Mouse (Mus musculus) MEL (cell line): Measurements from ENCODE around the gene Plcb1. TPM values are rescaled to one million over a fixed set of nuclear protein-coding genes. Genes with fewer than 3 reads are reported as not detected.

Experiments
- DNase-seq: peaks from one replicate; pipeline ENCODE4 v3.0.0; 2011; ENCODE audit warnings: low read depth, low spot score
- H3K27ac ChIP-seq: 2 replicates; pipeline ENCODE4 v1.5.1; 2012; ENCODE audit warnings: low read depth, mild to moderate bottlenecking, control low read depth, low read length, moderate library complexity; ENCODE audit not compliant: control insufficient read depth
- H3K27me3 ChIP-seq, 2 experiments: fragments of 150-350 bp in 1 of 2; sonication (generic) in 1 of 2; 2 replicates each; pipeline ENCODE4 v1.6.1; 2012; ENCODE audit warnings: low read length in 2 of 2, mild to moderate bottlenecking in 2 of 2, improper control_type of control experiment in 1 of 2, moderate library complexity in 1 of 2; ENCODE audit not compliant: insufficient read depth in 2 of 2, control insufficient read depth in 1 of 2
- H3K36me3 ChIP-seq, 2 experiments: 2 replicates each; pipeline ENCODE4 v1.6.1; 2012 to 2014; ENCODE audit warnings: low read length in 2 of 2, improper control_type of control experiment in 1 of 2, inconsistent platforms in 1 of 2, mild to moderate bottlenecking in 1 of 2; ENCODE audit not compliant: insufficient read depth in 2 of 2, control insufficient read depth in 1 of 2
- H3K4me1 ChIP-seq, 2 experiments: fragments of 150-350 bp in 1 of 2; sonication (generic) in 1 of 2; 2 replicates each; pipeline ENCODE4 v1.6.1; 2012; ENCODE audit warnings: low read length in 2 of 2, improper control_type of control experiment in 1 of 2, mild to moderate bottlenecking in 1 of 2; ENCODE audit not compliant: insufficient read depth in 2 of 2, control insufficient read depth in 1 of 2
- H3K4me3 ChIP-seq, 2 experiments: fragments of 150-350 bp in 1 of 2; sonication (generic) in 1 of 2; 2 replicates each; pipeline ENCODE4 v1.5.1; 2012; ENCODE audit warnings: low read depth in 2 of 2, low read length in 2 of 2, mild to moderate bottlenecking in 2 of 2, moderate library complexity in 2 of 2, control low read depth in 1 of 2, improper control_type of control experiment in 1 of 2; ENCODE audit not compliant: control insufficient read depth in 1 of 2, insufficient read depth in 1 of 2
- H3K79me2 ChIP-seq: 2 replicates; pipeline ENCODE4 v1.6.1; 2012; ENCODE audit warnings: mild to moderate bottlenecking, low read length, moderate library complexity; ENCODE audit not compliant: control insufficient read depth, poor library complexity, insufficient read depth
- H3K9ac ChIP-seq: 2 replicates; pipeline ENCODE4 v1.6.1; 2012; ENCODE audit warnings: low read depth, mild to moderate bottlenecking, control low read depth, low read length, moderate library complexity; ENCODE audit not compliant: control insufficient read depth, poor library complexity, severe bottlenecking
- H3K9me3 ChIP-seq: fragments of 150-350 bp; sonication (generic); replicated peaks from 2 replicates; pipeline ENCODE4 v1.6.1; 2012; ENCODE audit warnings: mild to moderate bottlenecking, low read length, improper control_type of control experiment, moderate library complexity; ENCODE audit not compliant: insufficient read depth
- BHLHE40 ChIP-seq: IDR thresholded peaks from 2 replicates; pipeline ENCODE4 v1.6.1; 2012; ENCODE audit warnings: low read depth, mild to moderate bottlenecking, inconsistent platforms, low read length, improper control_type of control experiment, borderline replicate concordance
- CHD2 ChIP-seq: IDR thresholded peaks from 2 replicates; pipeline ENCODE4 v1.6.1; 2011; ENCODE audit warnings: low read length, improper control_type of control experiment
- CTCF ChIP-seq, 3 experiments: IDR thresholded peaks in 2 of 3; conservative IDR thresholded peaks in 1 of 3; 2 replicates each; pipeline ENCODE4 v1.5.1; 2011 to 2012; ENCODE audit warnings: low read length in 3 of 3, low read depth in 2 of 3, mild to moderate bottlenecking in 2 of 3, improper control_type of control experiment in 1 of 3, inconsistent platforms in 1 of 3, mixed read lengths in 1 of 3, moderate library complexity in 1 of 3; ENCODE audit not compliant: control insufficient read depth in 1 of 3, insufficient read depth in 1 of 3, poor library complexity in 1 of 3, severe bottlenecking in 1 of 3
- ELF1 ChIP-seq: IDR thresholded peaks from 2 replicates; pipeline ENCODE4 v1.6.1; 2014; ENCODE audit warnings: low read depth, mild to moderate bottlenecking, inconsistent platforms, low read length, improper control_type of control experiment, moderate library complexity
- EP300 ChIP-seq, 2 experiments: IDR thresholded peaks; 2 replicates each; pipeline ENCODE4 v1.6.1; 2011; ENCODE audit warnings: improper control_type of control experiment in 2 of 2, low read length in 2 of 2, low read depth in 1 of 2, mild to moderate bottlenecking in 1 of 2
- ETS1 ChIP-seq: IDR thresholded peaks from 2 replicates; pipeline ENCODE4 v1.6.1; 2012; ENCODE audit warnings: low read depth, mild to moderate bottlenecking, inconsistent platforms, low read length, improper control_type of control experiment, moderate library complexity
- GATA1 ChIP-seq: IDR thresholded peaks from 2 replicates; pipeline ENCODE4 v1.6.1; 2011; ENCODE audit warnings: low read depth, low read length, improper control_type of control experiment
- HCFC1 ChIP-seq: IDR thresholded peaks from 2 replicates; pipeline ENCODE4 v1.6.1; 2012; ENCODE audit warnings: low read depth, mild to moderate bottlenecking, inconsistent platforms, low read length, improper control_type of control experiment, moderate library complexity
- JUND ChIP-seq: IDR thresholded peaks from 2 replicates; pipeline ENCODE4 v1.6.1; 2011; ENCODE audit warnings: low read depth, mild to moderate bottlenecking, improper control_type of control experiment, low read length
- MAZ ChIP-seq: IDR thresholded peaks from 2 replicates; pipeline ENCODE4 v1.6.1; 2012; ENCODE audit warnings: low read depth, mild to moderate bottlenecking, inconsistent platforms, low read length, improper control_type of control experiment
- MEF2A ChIP-seq: IDR thresholded peaks from 2 replicates; pipeline ENCODE4 v1.6.1; 2014; ENCODE audit warnings: low read depth, mild to moderate bottlenecking, inconsistent platforms, low read length, improper control_type of control experiment; ENCODE audit not compliant: poor library complexity, insufficient replicate concordance, severe bottlenecking; ENCODE audit errors: extremely low read depth
- MXI1 ChIP-seq: IDR thresholded peaks from 2 replicates; pipeline ENCODE4 v1.6.1; 2011; ENCODE audit warnings: mild to moderate bottlenecking, low read depth, low read length, improper control_type of control experiment
- MYC ChIP-seq: IDR thresholded peaks from 2 replicates; pipeline ENCODE4 v1.6.1; 2011; ENCODE audit warnings: low read depth, mild to moderate bottlenecking, low read length, improper control_type of control experiment, moderate library complexity
- NELFE ChIP-seq: IDR thresholded peaks from 2 replicates; pipeline ENCODE4 v1.6.1; 2011; ENCODE audit warnings: low read depth, low read length, improper control_type of control experiment
- NRF1 ChIP-seq: IDR thresholded peaks from 2 replicates; pipeline ENCODE4 v1.6.1; 2014; ENCODE audit warnings: low read depth, mild to moderate bottlenecking, inconsistent platforms, low read length, improper control_type of control experiment, moderate library complexity; ENCODE audit not compliant: poor library complexity, insufficient read depth, severe bottlenecking
- POLR2AphosphoS2 ChIP-seq: IDR thresholded peaks from 2 replicates; pipeline ENCODE4 v1.6.1; 2011; ENCODE audit warnings: low read length, improper control_type of control experiment
- POLR2AphosphoS5 ChIP-seq: IDR thresholded peaks from 2 replicates; pipeline ENCODE4 v1.6.1; 2012; ENCODE audit warnings: low read depth, borderline replicate concordance, mild to moderate bottlenecking, inconsistent platforms, low read length, moderate library complexity, mixed read lengths
- RAD21 ChIP-seq: IDR thresholded peaks from 2 replicates; pipeline ENCODE4 v1.6.1; 2011; ENCODE audit warnings: mild to moderate bottlenecking, low read depth, low read length, improper control_type of control experiment
- RCOR1 ChIP-seq: IDR thresholded peaks from 2 replicates; pipeline ENCODE4 v1.6.1; 2012; ENCODE audit warnings: low read depth, mild to moderate bottlenecking, inconsistent platforms, low read length, improper control_type of control experiment
- SIN3A ChIP-seq: IDR thresholded peaks from 2 replicates; pipeline ENCODE4 v1.6.1; 2012; ENCODE audit warnings: low read length, improper control_type of control experiment, inconsistent platforms
- SMC3 ChIP-seq: IDR thresholded peaks from 2 replicates; pipeline ENCODE4 v1.6.1; 2011; ENCODE audit warnings: low read depth, low read length, improper control_type of control experiment
- TAL1 ChIP-seq: IDR thresholded peaks from 2 replicates; pipeline ENCODE4 v1.6.1; 2012; ENCODE audit warnings: mild to moderate bottlenecking, inconsistent platforms, low read length, moderate library complexity, mixed read lengths
- TBP ChIP-seq: IDR thresholded peaks from 2 replicates; pipeline ENCODE4 v1.8.0; 2011; ENCODE audit warnings: low read depth, low read length, improper control_type of control experiment
- TCF12 ChIP-seq: IDR thresholded peaks from 2 replicates; pipeline ENCODE4 v1.6.1; 2014; ENCODE audit warnings: low read depth, mild to moderate bottlenecking, inconsistent platforms, low read length, improper control_type of control experiment, moderate library complexity
- USF2 ChIP-seq, 2 experiments: IDR thresholded peaks; 2 replicates each; pipeline ENCODE4 v1.6.1; 2011 to 2012; ENCODE audit warnings: improper control_type of control experiment in 2 of 2, low read length in 2 of 2, borderline replicate concordance in 1 of 2, inconsistent platforms in 1 of 2, low read depth in 1 of 2, mild to moderate bottlenecking in 1 of 2; ENCODE audit not compliant: insufficient read depth in 1 of 2
- polyA plus RNA-seq, 2 experiments: library from polyadenylated mRNA; stranded (reverse) in 1 of 2; unstranded in 1 of 2; fragments of >175 nt in 1 of 2; fragments of >200 nt in 1 of 2; gene quantifications; 2 replicates each; pipeline versions ENCODE4 v1.2.1 to v1.2.4; 2012; ENCODE audit warnings: low replicate concordance in 2 of 2, low read depth in 1 of 2; ENCODE audit not compliant: insufficient read length in 2 of 2, insufficient read depth in 1 of 2, missing spikeins in 1 of 2
- total RNA-seq: library from RNA; depleted of rRNA; stranded (reverse); fragments of 300-350 nt; gene quantifications from 2 replicates; pipeline ENCODE4 v1.2.3, GENCODE M21; 2012

Gene Plcb1
- total and polyA plus RNA-seq, 3 experiments: not detected

DNA sequence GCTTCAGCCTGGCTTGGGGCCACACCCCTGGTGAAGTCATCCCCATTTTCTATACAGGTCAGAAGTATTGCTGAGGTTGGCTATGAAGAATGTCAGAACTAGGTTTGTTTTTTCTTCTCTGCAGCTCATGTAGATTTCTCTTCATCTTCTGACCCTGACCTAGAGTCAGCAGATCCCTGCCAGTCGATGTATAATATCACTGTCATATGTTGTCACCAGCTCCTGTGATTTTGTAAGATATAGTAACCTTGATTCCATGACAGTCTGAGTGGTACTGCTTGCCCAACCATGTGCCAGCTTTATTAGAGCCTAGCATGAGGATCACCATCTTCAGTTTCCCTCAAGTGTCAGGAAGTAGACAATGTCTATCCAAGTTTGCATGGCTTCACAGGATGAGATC lies 233.7 kb downstream of the Plcb1 start:
- Histone ChIP-seq H3K4me1 (no peaks in the 10 kb centered on the region), H3K79me2 (no peaks in the 10 kb centered on the region), H3K27me3 (no peaks in the 10 kb centered on the region; a peak in 1 of 4 replicates), H3K36me3 (no peaks in the 10 kb centered on the region), H3K9ac (no peak overlapping the region), H3K27ac (no peak overlapping the region), H3K9me3 (no peaks in the 10 kb centered on the region), H3K4me3 (no peak overlapping the region)
- no peak for TF ChIP-seq ETS1
- TF ChIP-seq TAL1: no peak
- no peak for TF ChIP-seq NELFE
- no peak for TF ChIP-seq CHD2
- TF ChIP-seq SMC3: no peak
- TF ChIP-seq HCFC1: no peak
- TF ChIP-seq EP300 (IDR thresholded peaks at IDR 0.05; ENCODE audit: low read depth in 1 of 2, low read length in 2 of 2): no peak
- TF ChIP-seq GATA1: no peak
- TF ChIP-seq MXI1: no peak
- no peak for TF ChIP-seq CTCF (IDR thresholded peaks at IDR 0.05 in 2 of 3, conservative IDR thresholded peaks at IDR 0.05 in 1 of 3; ENCODE audit: control insufficient read depth in 1 of 3, insufficient read depth in 1 of 3, low read depth in 2 of 3, low read length in 3 of 3, poor library complexity in 1 of 3, severe bottlenecking in 1 of 3)
- TF ChIP-seq TBP: no peak
- no peak for TF ChIP-seq ELF1
- no peak for TF ChIP-seq RCOR1
- no peak for TF ChIP-seq MAZ
- no peak for TF ChIP-seq JUND
- TF ChIP-seq USF2 (IDR thresholded peaks at IDR 0.05; ENCODE audit: borderline replicate concordance in 1 of 2, insufficient read depth in 1 of 2, low read depth in 1 of 2, low read length in 2 of 2): no peak
- DNase-seq: no peak

DNA sequence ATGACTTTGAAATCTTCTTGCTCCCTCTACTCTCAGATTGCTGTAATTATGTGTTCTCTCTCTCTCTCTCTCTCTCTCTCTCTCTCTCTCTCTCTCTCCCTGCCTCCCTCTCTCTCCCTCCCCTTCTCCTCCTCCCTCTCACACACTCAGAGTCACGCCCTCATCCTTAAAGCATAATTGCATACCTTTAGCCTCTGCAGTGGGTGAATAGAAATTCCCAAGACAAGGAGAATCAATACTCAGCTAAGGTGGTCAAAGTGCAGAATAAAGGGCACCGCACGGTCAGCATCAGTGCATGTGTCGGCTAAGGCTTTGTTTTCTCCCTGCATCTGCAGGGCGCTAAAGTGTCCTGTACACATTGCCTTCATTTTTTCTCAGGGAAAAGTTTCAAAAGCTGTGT lies 243.4 kb downstream of the Plcb1 start:
- no peak for DNase-seq
- H3K36me3 ChIP-seq: no peaks in the 10 kb centered on the region
- H3K4me3 ChIP-seq: no peak overlapping the region
- H3K79me2 ChIP-seq: no peaks in the 10 kb centered on the region
- no peaks in the 10 kb centered on the region; a peak in 1 of 4 replicates for H3K27me3 ChIP-seq
- no peaks in the 10 kb centered on the region for H3K4me1 ChIP-seq
- TF ChIP-seq BHLHE40 (no peak), POLR2AphosphoS2 (no peak), NRF1 (no peak), MAZ (no peak), TCF12 (no peak), CTCF (IDR thresholded peaks at IDR 0.05 in 2 of 3, conservative IDR thresholded peaks at IDR 0.05 in 1 of 3; ENCODE audit: control insufficient read depth in 1 of 3, insufficient read depth in 1 of 3, low read depth in 2 of 3, low read length in 3 of 3, poor library complexity in 1 of 3, severe bottlenecking in 1 of 3) (no peak), TAL1 (no peak), MEF2A (no peak), CHD2 (no peak), USF2 (IDR thresholded peaks at IDR 0.05; ENCODE audit: borderline replicate concordance in 1 of 2, insufficient read depth in 1 of 2, low read depth in 1 of 2, low read length in 2 of 2) (no peak), SIN3A (no peak), EP300 (IDR thresholded peaks at IDR 0.05; ENCODE audit: low read depth in 1 of 2, low read length in 2 of 2) (no peak), ELF1 (no peak), MYC (no peak), RAD21 (no peak), POLR2AphosphoS5 (no peak)
- no peak overlapping the region for H3K27ac ChIP-seq
- no peaks in the 10 kb centered on the region for H3K9me3 ChIP-seq
- no peak overlapping the region for H3K9ac ChIP-seq
